Mouse (Mus musculus): ENCODE data around the gene Vav3. TPM values are rescaled to one million over a fixed set of nuclear protein-coding genes. Genes with fewer than 3 reads are reported as not detected.

Gene Vav3
- polyA plus RNA-seq, 1 experiment from 2014 or later, result 3.3 TPM

DNA sequence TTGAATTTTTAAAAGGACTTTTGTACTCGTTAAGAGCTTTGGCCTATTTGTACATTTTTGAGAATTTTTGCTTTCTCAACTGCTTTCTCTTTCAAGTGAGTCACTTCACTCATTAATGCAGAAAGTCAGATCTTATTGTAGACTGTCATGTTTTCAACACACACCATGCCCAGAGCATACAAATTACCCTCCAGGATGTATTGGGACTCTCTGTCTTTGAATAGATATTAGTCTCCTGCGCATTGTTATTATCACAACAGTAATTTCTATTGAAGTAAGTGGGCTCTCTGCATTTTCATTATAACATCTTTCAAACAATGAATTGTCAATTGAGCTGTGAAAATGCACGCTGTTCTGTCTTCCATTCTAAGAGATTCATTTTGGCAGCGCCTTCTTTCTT, 295.6 kb downstream of the Vav3 start:
- Histone ChIP-seq H3K9ac (ENCODE audit: low read length) (no peak overlapping the region), H3K36me3 (ENCODE audit: control insufficient read depth, insufficient read depth, low read length) (no peaks in the 10 kb centered on the region), H3K4me2 (ENCODE audit: low read depth, severe bottlenecking) (no peak overlapping the region), H3K9me3 (ENCODE audit: control insufficient read depth, low read length) (no peaks in the 10 kb centered on the region), H3K4me1 (ENCODE audit: control insufficient read depth, insufficient read depth, low read length) (no peaks in the 10 kb centered on the region), H3K27me3 (ENCODE audit: control insufficient read depth, insufficient read depth, low read length) (no peaks in the 10 kb centered on the region), H3K27ac (replicated peaks; ENCODE audit: low read depth, low read length) (no peak overlapping the region), H3K4me3 (ENCODE audit: low read depth, low read length) (no peak overlapping the region)
- 91% methylated on average over 4 of the region's 4 CpGs for WGBS
- no peak for DNase-seq (ENCODE audit: low spot score)
- no peak for ATAC-seq (ENCODE audit: insufficient number of reproducible peaks, low FRiP score, low TSS enrichment, low read depth)

DNA sequence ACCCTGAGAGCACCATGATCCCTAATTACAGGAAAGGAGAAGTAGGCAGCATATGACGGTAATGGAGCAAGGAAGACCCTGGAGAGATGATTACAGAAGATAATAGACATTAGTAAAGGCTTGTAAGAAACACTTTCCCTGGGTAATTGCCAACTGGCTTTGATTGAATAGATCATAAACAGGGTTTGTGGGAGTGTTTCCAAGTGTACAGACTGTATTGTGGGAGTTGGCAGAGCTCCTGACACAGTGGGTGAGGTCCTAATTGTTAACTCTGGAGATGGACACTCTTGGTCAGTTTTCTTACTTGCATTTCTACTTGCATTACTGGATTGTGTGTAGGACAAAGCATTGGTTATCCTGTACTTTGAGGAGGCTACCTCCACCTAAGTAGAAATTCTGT, 298.9 kb downstream of the Vav3 start:
- Histone ChIP-seq H3K27me3 (ENCODE audit: control insufficient read depth, insufficient read depth, low read length) (no peaks in the 10 kb centered on the region), H3K27ac (replicated peaks; ENCODE audit: low read depth, low read length) (no peak overlapping the region), H3K4me3 (ENCODE audit: low read depth, low read length) (no peak overlapping the region), H3K4me1 (ENCODE audit: control insufficient read depth, insufficient read depth, low read length) (no peaks in the 10 kb centered on the region), H3K4me2 (ENCODE audit: low read depth, severe bottlenecking) (no peak overlapping the region), H3K9ac (ENCODE audit: low read length) (no peak overlapping the region), H3K36me3 (ENCODE audit: control insufficient read depth, insufficient read depth, low read length) (no peaks in the 10 kb centered on the region), H3K9me3 (ENCODE audit: control insufficient read depth, low read length) (no peaks in the 10 kb centered on the region)
- DNase-seq (ENCODE audit: low spot score) (no peak), ATAC-seq (ENCODE audit: insufficient number of reproducible peaks, low FRiP score, low TSS enrichment, low read depth) (no peak)
- 84% methylated on average over 1 of the region's 1 CpGs for WGBS

DNA sequence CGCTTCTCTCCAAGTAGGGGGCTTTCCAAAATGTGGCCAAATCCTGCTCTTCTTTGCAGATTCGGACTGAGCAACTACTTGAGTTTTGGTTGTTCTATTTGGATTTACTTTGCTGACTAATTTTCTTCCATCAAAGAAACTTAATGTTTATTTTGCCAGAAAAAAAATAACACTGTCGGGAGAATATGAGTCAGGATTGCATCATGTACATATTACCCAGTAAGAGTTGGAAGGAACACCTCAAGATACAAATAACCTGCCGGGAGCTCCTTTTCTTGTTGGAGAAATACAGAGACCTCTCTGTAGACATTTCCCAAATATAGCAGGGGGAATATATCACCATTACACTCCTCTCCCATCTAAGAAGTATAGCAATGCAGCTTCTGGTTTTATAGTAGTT, 300.3 kb downstream of the Vav3 start:
- H3K4me2 ChIP-seq (ENCODE audit: low read depth, severe bottlenecking), result no peak overlapping the region
- H3K9me3 ChIP-seq (ENCODE audit: control insufficient read depth, low read length), result no peaks in the 10 kb centered on the region
- no peak overlapping the region for H3K9ac ChIP-seq (ENCODE audit: low read length)
- no peak overlapping the region for H3K4me3 ChIP-seq (ENCODE audit: low read depth, low read length)
- no peaks in the 10 kb centered on the region for H3K4me1 ChIP-seq (ENCODE audit: control insufficient read depth, insufficient read depth, low read length)
- 91% methylated on average over 4 of the region's 4 CpGs for WGBS
- H3K36me3 ChIP-seq (ENCODE audit: control insufficient read depth, insufficient read depth, low read length), result no peaks in the 10 kb centered on the region
- no peak for ATAC-seq (ENCODE audit: insufficient number of reproducible peaks, low FRiP score, low TSS enrichment, low read depth)
- no peak overlapping the region for H3K27ac ChIP-seq (replicated peaks; ENCODE audit: low read depth, low read length)
- no peak for DNase-seq (ENCODE audit: low spot score)
- no peaks in the 10 kb centered on the region for H3K27me3 ChIP-seq (ENCODE audit: control insufficient read depth, insufficient read depth, low read length)

DNA sequence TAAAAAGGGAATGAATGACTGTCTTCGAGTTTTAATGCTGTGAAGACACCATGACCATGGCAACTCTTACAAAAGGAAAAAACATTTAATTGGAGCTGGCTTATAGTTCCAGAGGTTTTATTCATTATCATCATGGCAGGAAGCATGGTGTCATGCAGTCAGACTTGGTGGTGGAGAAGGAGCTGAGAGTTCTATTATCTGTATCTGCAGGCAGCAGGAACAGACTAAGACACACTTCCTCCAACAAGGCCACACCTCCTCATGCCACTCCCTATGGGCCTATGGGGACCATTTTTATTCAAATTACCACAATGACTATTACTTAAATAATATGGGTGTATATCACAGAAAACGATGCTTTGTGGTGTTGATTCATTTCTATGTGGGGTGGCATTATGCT, 307.8 kb downstream of the Vav3 start:
- 84% methylated on average over 2 of the region's 2 CpGs for WGBS
- Histone ChIP-seq H3K4me3 (ENCODE audit: low read depth, low read length) (no peak overlapping the region), H3K36me3 (ENCODE audit: control insufficient read depth, insufficient read depth, low read length) (no peaks in the 10 kb centered on the region), H3K4me2 (ENCODE audit: low read depth, severe bottlenecking) (no peak overlapping the region), H3K27me3 (ENCODE audit: control insufficient read depth, insufficient read depth, low read length) (no peaks in the 10 kb centered on the region), H3K27ac (replicated peaks; ENCODE audit: low read depth, low read length) (no peak overlapping the region), H3K9ac (ENCODE audit: low read length) (no peak overlapping the region), H3K4me1 (ENCODE audit: control insufficient read depth, insufficient read depth, low read length) (no peaks in the 10 kb centered on the region), H3K9me3 (ENCODE audit: control insufficient read depth, low read length) (no peaks in the 10 kb centered on the region)
- DNase-seq (ENCODE audit: low spot score) (no peak), ATAC-seq (ENCODE audit: insufficient number of reproducible peaks, low FRiP score, low TSS enrichment, low read depth) (no peak)

DNA sequence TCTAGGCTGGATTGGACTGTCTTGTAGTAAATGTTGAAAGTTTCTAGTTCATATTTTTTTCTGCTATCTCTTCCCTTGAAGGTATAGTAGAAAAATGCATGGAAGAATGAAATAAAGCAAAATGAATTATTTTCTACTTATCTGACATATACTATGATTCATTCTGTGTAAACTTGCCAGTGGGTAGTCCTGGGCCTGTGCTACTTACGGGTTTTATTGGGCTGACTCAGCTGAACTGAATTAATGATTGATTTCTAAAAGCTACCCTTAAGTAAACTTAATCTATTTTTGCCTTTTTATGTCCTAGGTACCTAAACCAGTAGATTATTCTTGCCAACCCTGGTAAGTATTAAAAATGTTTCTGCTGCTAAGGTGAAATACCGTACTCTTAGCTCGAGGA, 311.0 kb downstream of the Vav3 start:
- WGBS, result 86% methylated on average over 3 of the region's 3 CpGs
- Histone ChIP-seq H3K27ac (replicated peaks; ENCODE audit: low read depth, low read length) (no peak overlapping the region), H3K9ac (ENCODE audit: low read length) (no peak overlapping the region), H3K4me3 (ENCODE audit: low read depth, low read length) (no peak overlapping the region), H3K9me3 (ENCODE audit: control insufficient read depth, low read length) (no peaks in the 10 kb centered on the region), H3K4me2 (ENCODE audit: low read depth, severe bottlenecking) (no peak overlapping the region), H3K36me3 (ENCODE audit: control insufficient read depth, insufficient read depth, low read length) (no peaks in the 10 kb centered on the region), H3K27me3 (ENCODE audit: control insufficient read depth, insufficient read depth, low read length) (no peaks in the 10 kb centered on the region), H3K4me1 (ENCODE audit: control insufficient read depth, insufficient read depth, low read length) (no peaks in the 10 kb centered on the region)
- ATAC-seq (ENCODE audit: insufficient number of reproducible peaks, low FRiP score, low TSS enrichment, low read depth) (no peak), DNase-seq (ENCODE audit: low spot score) (no peak)

DNA sequence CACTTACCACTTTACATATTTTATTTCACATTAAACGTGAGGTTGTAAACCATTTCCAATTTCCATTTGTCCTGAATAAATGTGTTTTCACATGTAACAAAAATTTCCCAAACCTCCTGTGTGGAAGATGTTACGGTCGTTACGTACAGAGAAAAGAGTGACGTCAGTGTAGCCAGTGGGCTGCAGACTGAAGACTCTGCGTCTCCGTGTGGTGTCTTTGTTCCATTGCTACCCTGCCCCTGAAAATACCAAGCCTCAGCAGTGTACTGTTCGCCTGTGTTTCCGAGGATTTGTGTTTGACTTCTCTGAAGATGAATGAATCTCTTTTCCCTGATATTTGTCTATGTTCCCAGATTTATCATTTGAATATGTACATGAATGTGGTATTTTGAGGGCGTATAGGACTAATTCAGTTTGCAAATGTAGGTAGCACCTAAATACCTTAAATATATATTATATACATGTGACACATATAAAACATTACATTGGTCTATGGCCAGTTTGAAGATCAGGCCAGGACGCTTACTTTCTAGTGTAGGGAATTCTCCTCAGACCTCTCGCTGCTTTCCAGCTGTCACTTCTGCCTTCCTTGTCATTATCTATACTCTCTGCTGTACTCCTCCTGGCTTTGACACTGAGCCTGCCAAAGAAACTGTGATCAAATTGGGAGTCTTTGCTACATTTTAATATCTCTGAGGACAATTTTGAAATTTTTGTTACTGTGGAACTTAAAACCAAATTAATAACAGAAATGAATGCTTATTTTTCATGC, 312.6 kb downstream of the Vav3 start:
- Histone ChIP-seq H3K36me3 (ENCODE audit: control insufficient read depth, insufficient read depth, low read length) (no peaks in the 10 kb centered on the region), H3K9ac (ENCODE audit: low read length) (no peak overlapping the region), H3K27ac (replicated peaks; ENCODE audit: low read depth, low read length) (no peak overlapping the region), H3K4me3 (ENCODE audit: low read depth, low read length) (no peak overlapping the region), H3K27me3 (ENCODE audit: control insufficient read depth, insufficient read depth, low read length) (no peaks in the 10 kb centered on the region), H3K9me3 (ENCODE audit: control insufficient read depth, low read length) (no peaks in the 10 kb centered on the region), H3K4me2 (ENCODE audit: low read depth, severe bottlenecking) (no peak overlapping the region), H3K4me1 (ENCODE audit: control insufficient read depth, insufficient read depth, low read length) (no peaks in the 10 kb centered on the region)
- DNase-seq (ENCODE audit: low spot score) (no peak), ATAC-seq (ENCODE audit: insufficient number of reproducible peaks, low FRiP score, low TSS enrichment, low read depth) (no peak)
- 92% methylated on average over 12 of the region's 12 CpGs for WGBS

DNA sequence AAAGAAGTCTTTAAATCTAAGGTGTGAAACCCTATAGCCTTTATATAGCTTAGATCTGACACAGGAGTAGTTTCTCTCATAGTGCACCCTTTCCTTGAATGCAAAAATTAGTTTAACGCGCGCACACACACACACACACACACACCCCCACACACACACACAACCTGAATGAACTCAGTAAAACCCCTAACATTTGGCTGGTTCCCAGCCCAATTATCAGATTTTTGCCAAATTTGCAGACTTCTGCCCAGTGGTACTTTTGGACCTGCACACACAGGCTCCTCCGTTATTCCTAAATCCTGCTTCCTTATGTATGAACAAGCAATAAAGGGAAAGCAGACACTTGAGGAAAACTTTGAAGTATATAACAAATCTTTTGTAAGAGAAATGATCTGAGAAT, 313.9 kb downstream of the Vav3 start:
- Histone ChIP-seq H3K4me1 (ENCODE audit: control insufficient read depth, insufficient read depth, low read length) (0 out of 2 replicates have a peak, but pooled peaks cover under 1% of the 10 kb centered on the region), H3K27me3 (ENCODE audit: control insufficient read depth, insufficient read depth, low read length) (no peaks in the 10 kb centered on the region), H3K36me3 (ENCODE audit: control insufficient read depth, insufficient read depth, low read length) (no peaks in the 10 kb centered on the region), H3K4me2 (ENCODE audit: low read depth, severe bottlenecking) (no peak overlapping the region), H3K9me3 (ENCODE audit: control insufficient read depth, low read length) (no peaks in the 10 kb centered on the region), H3K27ac (replicated peaks; ENCODE audit: low read depth, low read length) (no peak overlapping the region), H3K9ac (ENCODE audit: low read length) (no peak overlapping the region), H3K4me3 (ENCODE audit: low read depth, low read length) (no peak overlapping the region)
- WGBS, result 92% methylated on average over 4 of the region's 4 CpGs
- ATAC-seq (ENCODE audit: insufficient number of reproducible peaks, low FRiP score, low TSS enrichment, low read depth) (no peak), DNase-seq (ENCODE audit: low spot score) (no peak)

DNA sequence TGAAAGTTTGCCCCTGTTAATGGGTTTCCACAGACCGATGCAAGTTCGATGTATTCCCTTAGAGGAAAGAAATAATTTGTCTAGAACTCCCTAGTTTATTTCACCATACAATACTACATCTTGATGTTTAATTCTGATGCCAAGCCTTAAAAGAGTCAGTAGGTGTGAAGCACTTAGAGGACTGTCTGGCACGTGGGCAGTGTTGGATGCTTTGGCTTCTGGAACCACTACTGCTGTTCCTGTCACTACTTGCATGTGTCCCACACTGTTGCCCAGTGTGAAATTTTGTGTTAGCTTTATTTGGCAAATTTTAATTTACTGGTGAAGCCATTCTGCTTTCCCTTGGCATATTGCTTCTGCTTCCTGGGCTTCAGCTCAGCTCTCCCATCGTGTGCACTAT, 331.3 kb downstream of the Vav3 start:
- Histone ChIP-seq H3K9me3 (ENCODE audit: control insufficient read depth, low read length) (no peaks in the 10 kb centered on the region), H3K27me3 (ENCODE audit: control insufficient read depth, insufficient read depth, low read length) (no peaks in the 10 kb centered on the region), H3K9ac (ENCODE audit: low read length) (no peak overlapping the region), H3K4me3 (ENCODE audit: low read depth, low read length) (no peak overlapping the region), H3K4me2 (ENCODE audit: low read depth, severe bottlenecking) (no peak overlapping the region), H3K4me1 (ENCODE audit: control insufficient read depth, insufficient read depth, low read length) (no peaks in the 10 kb centered on the region), H3K36me3 (ENCODE audit: control insufficient read depth, insufficient read depth, low read length) (no peaks in the 10 kb centered on the region), H3K27ac (replicated peaks; ENCODE audit: low read depth, low read length) (no peak overlapping the region)
- WGBS, result 93% methylated on average over 4 of the region's 4 CpGs
- ATAC-seq (ENCODE audit: insufficient number of reproducible peaks, low FRiP score, low TSS enrichment, low read depth) (no peak), DNase-seq (ENCODE audit: low spot score) (no peak)

DNA sequence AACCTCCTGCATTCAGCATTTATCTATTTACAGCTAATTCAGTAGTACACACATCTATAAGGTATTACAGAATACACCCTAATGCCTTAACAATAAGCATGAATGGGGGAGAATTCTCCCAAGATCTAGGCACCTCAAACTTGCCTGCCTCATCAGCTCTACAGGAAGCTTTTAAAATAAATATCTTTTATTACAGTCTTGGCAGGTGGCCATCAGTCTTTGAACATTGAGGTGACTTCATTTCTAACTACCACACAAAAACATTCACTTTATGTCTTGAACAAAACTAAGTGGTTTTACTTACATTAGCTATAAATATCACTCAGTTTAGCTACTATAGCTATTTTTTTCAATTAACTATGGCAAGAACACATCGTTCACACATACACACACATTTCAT, 332.5 kb downstream of the Vav3 start:
- no peaks in the 10 kb centered on the region for H3K4me1 ChIP-seq (ENCODE audit: control insufficient read depth, insufficient read depth, low read length)
- ATAC-seq (ENCODE audit: insufficient number of reproducible peaks, low FRiP score, low TSS enrichment, low read depth) (no peak), DNase-seq (ENCODE audit: low spot score) (no peak)
- no peaks in the 10 kb centered on the region for H3K36me3 ChIP-seq (ENCODE audit: control insufficient read depth, insufficient read depth, low read length)
- no peak overlapping the region for H3K4me3 ChIP-seq (ENCODE audit: low read depth, low read length)
- no peaks in the 10 kb centered on the region for H3K27me3 ChIP-seq (ENCODE audit: control insufficient read depth, insufficient read depth, low read length)
- H3K27ac ChIP-seq (replicated peaks; ENCODE audit: low read depth, low read length), result no peak overlapping the region
- WGBS, result 93% methylated on average over 1 of the region's 1 CpGs
- H3K4me2 ChIP-seq (ENCODE audit: low read depth, severe bottlenecking), result no peak overlapping the region
- no peak overlapping the region for H3K9ac ChIP-seq (ENCODE audit: low read length)
- no peaks in the 10 kb centered on the region for H3K9me3 ChIP-seq (ENCODE audit: control insufficient read depth, low read length)

Data from limb, embryonic 11.5 days (tissue).